8 mouse cellular contexts compared by ENCODE assay signal in genomic region chr10:40350245-40350932, GRCm38 (mm10). TPM values are rescaled to one million over a fixed set of nuclear protein-coding genes. Genes with fewer than 3 reads are reported as not detected.
A peak's percentile ranks its signal among the peaks of the same experiment; 100 is the strongest.
DNase-seq lines count a peak whose midpoint lies in the region; ATAC-seq and TF ChIP-seq lines count a peak whose summit lies in the region.

No protein-coding gene starts in this region.

- TF ChIP-seq POLR2A in CH12.LX (IDR thresholded peaks at IDR 0.05; ENCODE audit: low read depth, low read length): no peak

- dilution Hi-C loops in CH12.LX (cut with MboI; ENCODE audit: extremely low pct_ligation_motif_present, extremely low pct_unique_long_range_greater_than_20kb, low sequenced_read_pairs): no loop called here

- WGBS in forebrain, embryonic 16.5 days: 50% methylated on average over 12 of the region's 12 CpGs
- 42% methylated on average over 12 of the region's 12 CpGs for WGBS in liver, embryonic 13.5 days (ENCODE audit: insufficient replicate concordance)

- no peak for DNase-seq in gastrocnemius, adult 2 months
- DNase-seq in gastrocnemius, postnatal 14 days: no peak
- DNase-seq in CH12.LX (ENCODE audit: extremely low read depth): no peak
- DNase-seq in liver, embryonic 13.5 days: no peak
- DNase-seq in left cerebral cortex, postnatal 4 days: no peak
- DNase-seq in layer of hippocampus, postnatal 36 days: no peak
- DNase-seq in adrenal gland, adult 8-10 months: no peak

- H3K79me2 ChIP-seq in CH12.LX (replicated peaks; ENCODE audit: control insufficient read depth, extremely low read depth, insufficient read depth, poor library complexity, severe bottlenecking): peaks cover 4% of the 10 kb centered on the region; the same call in 1 of the 2 replicates

- TF ChIP-seq RAD21 in CH12.LX (IDR thresholded peaks at IDR 0.05; ENCODE audit: low read depth, low read length): no peak

- peak overlapping the region; percentile 95 for H3K27ac ChIP-seq in gastrocnemius, adult 2 months
- no peak overlapping the region for H3K27ac ChIP-seq in CH12.LX (ENCODE audit: insufficient read depth, low read depth)
- peak overlapping the region; percentile 97 for H3K27ac ChIP-seq in forebrain, embryonic 16.5 days (ENCODE audit: low read length)
- no peak overlapping the region for H3K27ac ChIP-seq in liver, embryonic 13.5 days

- H3K27me3 ChIP-seq in CH12.LX (replicated peaks): no peaks in the 10 kb centered on the region
- no peaks in the 10 kb centered on the region for H3K27me3 ChIP-seq in forebrain, embryonic 16.5 days (replicated peaks; ENCODE audit: control insufficient read depth, insufficient read depth, low read length)
- H3K27me3 ChIP-seq in liver, embryonic 13.5 days: no peaks in the 10 kb centered on the region

- TF ChIP-seq CTCF in gastrocnemius, adult 2 months (IDR thresholded peaks at IDR 0.05): no peak
- TF ChIP-seq CTCF in CH12.LX (conservative IDR thresholded peaks at IDR 0.05 in 1 of 2, IDR thresholded peaks at IDR 0.05 in 1 of 2; ENCODE audit: low read depth in 2 of 2, low read length in 2 of 2): no peak

- H3K36me3 ChIP-seq in CH12.LX (replicated peaks in 1 of 2; ENCODE audit: control insufficient read depth in 1 of 2, insufficient read depth in 1 of 2, low read length in 1 of 2): no peaks in the 10 kb centered on the region
- no peaks in the 10 kb centered on the region for H3K36me3 ChIP-seq in forebrain, embryonic 16.5 days (ENCODE audit: control insufficient read depth, insufficient read depth)
- H3K36me3 ChIP-seq in liver, embryonic 13.5 days: no peaks in the 10 kb centered on the region

- H3K9ac ChIP-seq in CH12.LX (ENCODE audit: insufficient read depth, low read depth): peak overlapping the region; percentile 78; the same call in 1 of the 2 replicates
- H3K9ac ChIP-seq in forebrain, embryonic 16.5 days (replicated peaks; ENCODE audit: low read depth, low read length): peak overlapping the region; percentile 91
- peak overlapping the region; percentile 95 for H3K9ac ChIP-seq in liver, embryonic 13.5 days

- H3K4me2 ChIP-seq in CH12.LX (ENCODE audit: insufficient read depth, low read depth, poor library complexity, severe bottlenecking): peak overlapping the region; percentile 47; the same call in 1 of the 2 replicates
- H3K4me2 ChIP-seq in forebrain, embryonic 16.5 days (ENCODE audit: low read length): peak overlapping the region; percentile 77
- peak overlapping the region; percentile 95 for H3K4me2 ChIP-seq in liver, embryonic 13.5 days

- H3K9me3 ChIP-seq in CH12.LX (replicated peaks; ENCODE audit: low read length): no peaks in the 10 kb centered on the region
- H3K9me3 ChIP-seq in forebrain, embryonic 16.5 days (ENCODE audit: control insufficient read depth, low read length): no peaks in the 10 kb centered on the region
- H3K9me3 ChIP-seq in liver, embryonic 13.5 days (replicated peaks): no peaks in the 10 kb centered on the region

- ATAC-seq in forebrain, embryonic 16.5 days: no peak
- no peak for ATAC-seq in liver, embryonic 13.5 days (ENCODE audit: low read depth)

- no peak for TF ChIP-seq EP300 in CH12.LX (IDR thresholded peaks at IDR 0.05; ENCODE audit: low read length)

- in situ Hi-C loops in CH12.LX (cut with MboI; ENCODE audit: low pct_ligation_motif_present, low pct_unique_long_range_greater_than_20kb, low sequenced_read_pairs): loop anchor here (25.0 kb wide), 1 partner anchor 162 kb away; no protein-coding TSS in a partner anchor

- H3K4me1 ChIP-seq in CH12.LX (ENCODE audit: control insufficient read depth in 1 of 2, insufficient read depth in 2 of 2): peaks cover 3 to 23% of the 10 kb centered on the region in 2 experiments
- peaks cover 20% of the 10 kb centered on the region for H3K4me1 ChIP-seq in forebrain, embryonic 16.5 days (replicated peaks; ENCODE audit: control insufficient read depth, insufficient read depth, low read length)
- peaks cover 27% of the 10 kb centered on the region for H3K4me1 ChIP-seq in liver, embryonic 13.5 days (replicated peaks)

- H3K4me3 ChIP-seq in gastrocnemius, adult 2 months: peak overlapping the region; percentile 76
- H3K4me3 ChIP-seq in CH12.LX (replicated peaks in 1 of 3; ENCODE audit: low read depth in 2 of 3, low read length in 2 of 3, poor library complexity in 1 of 3): peak overlapping the region; percentile 77 to 92 (median 89)
- peak overlapping the region; percentile 95 for H3K4me3 ChIP-seq in forebrain, embryonic 16.5 days (replicated peaks; ENCODE audit: low read length)
- peak overlapping the region; percentile 95 for H3K4me3 ChIP-seq in liver, embryonic 13.5 days (replicated peaks)

- intact Hi-C loops in gastrocnemius, adult 2 months (cut with DNase I): no loop called here
- intact Hi-C loops in gastrocnemius, postnatal 14 days (cut with DNase I; ENCODE audit: low total_unique reads): no loop called here
- intact Hi-C loops in left cerebral cortex, postnatal 4 days (cut with DNase I): loop anchor here (5.0 kb wide), 1 partner anchor 172 kb away; no protein-coding TSS in a partner anchor

TF ChIP-seq in CH12.LX, 34 proteins besides CTCF, POLR2A, EP300 and RAD21:
- TF ChIP-seq MAX (IDR thresholded peaks at IDR 0.05; ENCODE audit: low read length) (no peak), NRF1 (IDR thresholded peaks at IDR 0.05; ENCODE audit: low read depth, low read length) (no peak), PAX5 (IDR thresholded peaks at IDR 0.05; ENCODE audit: low read length) (no peak), USF1 (IDR thresholded peaks at IDR 0.05; ENCODE audit: low read depth, low read length) (no peak), TBP (conservative IDR thresholded peaks at IDR 0.05; ENCODE audit: low read depth, low read length) (no peak), SIN3A (IDR thresholded peaks at IDR 0.05; ENCODE audit: low read length) (no peak), ZMIZ1 (IDR thresholded peaks at IDR 0.05; ENCODE audit: low read depth, low read length) (no peak), RCOR1 (conservative IDR thresholded peaks at IDR 0.05; ENCODE audit: low read depth, low read length) (no peak), JUND (conservative IDR thresholded peaks at IDR 0.05; ENCODE audit: low read depth, low read length) (no peak), MAZ (IDR thresholded peaks at IDR 0.05; ENCODE audit: low read depth, low read length) (no peak), POLR2AphosphoS2 (IDR thresholded peaks at IDR 0.05; ENCODE audit: low read depth, low read length) (no peak), UBTF (IDR thresholded peaks at IDR 0.05; ENCODE audit: low read depth, low read length) (no peak), MAFK (IDR thresholded peaks at IDR 0.05; ENCODE audit: insufficient replicate concordance, low read length) (no peak), JUN (IDR thresholded peaks at IDR 0.05; ENCODE audit: insufficient read depth, low read depth, low read length) (no peak), ETS1 (conservative IDR thresholded peaks at IDR 0.05; ENCODE audit: low read depth, low read length) (no peak), USF2 (conservative IDR thresholded peaks at IDR 0.05; ENCODE audit: low read depth, low read length) (no peak), MYC (IDR thresholded peaks at IDR 0.05; ENCODE audit: low read depth, low read length) (no peak), NELFE (IDR thresholded peaks at IDR 0.05; ENCODE audit: low read depth, low read length) (no peak), CHD1 (IDR thresholded peaks at IDR 0.05; ENCODE audit: low read depth, low read length) (no peak), MXI1 (IDR thresholded peaks at IDR 0.05; ENCODE audit: low read depth, low read length) (no peak)

RNA-seq across cellular contexts. Expression of gene Cdk19, which starts 11.0 kb away (rescaled TPM):
- total RNA-seq in gastrocnemius, adult 2 months (2021): 10 to 100 TPM in 1 of 2 experiments, 1 to 10 TPM in 1; 5.9 to 32.3 TPM
- total RNA-seq in gastrocnemius, postnatal 14 days (2021): 1 to 10 TPM; 5.4 to 6.4 TPM
- total RNA-seq in CH12.LX (2012; rRNA removed) (2.0 and 3.3 TPM in 2 replicates), CH12.LX (2014; rRNA removed) (4.7 and 4.8 TPM in 2 replicates)
- 3.4 and 4.0 TPM in 2 replicates for polyA plus RNA-seq in CH12.LX (2012; ENCODE audit: insufficient read length, low read depth)
- polyA plus RNA-seq in forebrain, embryonic 16.5 days (2015; fragmentation: Nextera tagmentation; extraction: Ambion mirVana): 19.6 and 23.9 TPM in 2 replicates
- polyA plus RNA-seq in liver, embryonic 13.5 days (2015; fragmentation: Nextera tagmentation; extraction: Ambion mirVana): 2.6 and 3.0 TPM in 2 replicates
- 10 to 100 TPM; 52.2 to 63.3 TPM for total RNA-seq in left cerebral cortex, postnatal 4 days (2021)
- 10 to 100 TPM; 30.5 to 31.7 TPM for total RNA-seq in layer of hippocampus, postnatal 36 days (2021)
- 10 to 100 TPM; 11.1 to 14.0 (median 12.6) TPM for total RNA-seq in adrenal gland, adult 8-10 months (2022)

RNA-seq across cellular contexts. Expression of gene Amd1, which starts 48.4 kb away (rescaled TPM):
- 100 to 1,000 TPM in 1 of 2 experiments, 10 to 100 TPM in 1; 94.9 to 998 TPM for total RNA-seq in gastrocnemius, adult 2 months (2021)
- 10 to 100 TPM; 20.7 to 24.8 TPM for total RNA-seq in gastrocnemius, postnatal 14 days (2021)
- total RNA-seq in CH12.LX (2012; rRNA removed): 88.3 and 133 TPM in 2 replicates
- total RNA-seq in CH12.LX (2014; rRNA removed): 266 and 267 TPM in 2 replicates
- 128 and 165 TPM in 2 replicates for polyA plus RNA-seq in CH12.LX (2012; ENCODE audit: insufficient read length, low read depth)
- 46.3 and 47.0 TPM in 2 replicates for polyA plus RNA-seq in forebrain, embryonic 16.5 days (2015; fragmentation: Nextera tagmentation; extraction: Ambion mirVana)
- polyA plus RNA-seq in liver, embryonic 13.5 days (2015; fragmentation: Nextera tagmentation; extraction: Ambion mirVana): 58.0 and 79.3 TPM in 2 replicates
- 10 to 100 TPM; 50.6 to 56.3 TPM for total RNA-seq in left cerebral cortex, postnatal 4 days (2021)
- 10 to 100 TPM; 90.1 to 92.0 TPM for total RNA-seq in layer of hippocampus, postnatal 36 days (2021)
- 10 to 100 TPM; 42.4 to 50.2 (median 47.3) TPM for total RNA-seq in adrenal gland, adult 8-10 months (2022)

Comparison
In these comparisons a context has a peak if more than half of its experiments do, and no peak if none do; other contexts are left out.
1. H3K27ac ChIP-seq: peak in gastrocnemius, adult 2 months (single experiment) and forebrain, embryonic 16.5 days (single experiment); none in CH12.LX (single experiment) and liver, embryonic 13.5 days (single experiment).
2. Peak in every context shown above with its lines, with median percentiles within 50 percentile points of each other: H3K4me3 ChIP-seq, H3K4me2 ChIP-seq and H3K9ac ChIP-seq.